Mouse (Mus musculus) left cerebral cortex, adult 2 months (tissue): ENCODE data around the gene Gm16253. TPM values are rescaled to one million over a fixed set of nuclear protein-coding genes. Genes with fewer than 3 reads are reported as not detected.
"Not testable (repeated sequence)": the region's sequence is repeated elsewhere in the genome, so short reads cannot be mapped to it uniquely, and the experiment has no call there.

Experiments
- DNase-seq, 2 experiments: peaks; one replicate each; pipeline ENCODE4 v3.0.0; 2021 to 2022; ENCODE audit warnings: low spot score in 2 of 2, mixed read lengths in 1 of 2; ENCODE audit errors: extremely low spot score in 1 of 2
- H3K27ac ChIP-seq: fragments of 200-600 bp; 2 replicates; pipeline ENCODE4 v1.8.1; 2022
- H3K4me3 ChIP-seq: fragments of 200-600 bp; 2 replicates; pipeline ENCODE4 v1.8.1; 2022
- CTCF ChIP-seq: fragments of 200-600 bp; IDR thresholded peaks from 2 replicates; pipeline ENCODE4 v1.8.1; 2022; ENCODE audit warnings: antibody characterized with exemption, mild to moderate bottlenecking, moderate library complexity
- intact Hi-C: fragments of 180-260 bp; cut with DNase I; formaldehyde crosslinking; loops from one replicate; pipeline ENCODE4 v1.15.1; 2025
- total RNA-seq, 2 experiments: library from RNA; stranded (reverse); gene quantifications; 2 replicates each; pipeline ENCODE4 v1.2.3; 2021

Gm16253 gene
- total RNA-seq, 2 experiments from 2014 or later, result not detected

- intact Hi-C loops, result loop anchor here (2.0 kb wide), 1 partner anchor 27 kb away; the partner anchor contains the start of gene Rbm8a
- TF ChIP-seq CTCF, result no peak
- peak overlapping the region; percentile 85 for H3K27ac ChIP-seq
- DNase-seq, result peak in 1 of 2 experiments; percentile 24
- peak overlapping the region; percentile 75 for H3K4me3 ChIP-seq
Measured at GRCm38 (mm10) chr3:96601941-96602703, 25.3 kb downstream of the Gm16253 start.

- peak overlapping the region; percentile 85; the same call in 1 of the 2 replicates for H3K27ac ChIP-seq
- no peak for TF ChIP-seq CTCF
- intact Hi-C loops, result loop anchor here (2.0 kb wide), 1 partner anchor 26 kb away; the partner anchor contains the start of gene Rbm8a
- peak overlapping the region; percentile 75 for H3K4me3 ChIP-seq
- DNase-seq, result no peak
Measured at GRCm38 (mm10) chr3:96602704-96603084, 25.9 kb downstream of the Gm16253 start.

DNA sequence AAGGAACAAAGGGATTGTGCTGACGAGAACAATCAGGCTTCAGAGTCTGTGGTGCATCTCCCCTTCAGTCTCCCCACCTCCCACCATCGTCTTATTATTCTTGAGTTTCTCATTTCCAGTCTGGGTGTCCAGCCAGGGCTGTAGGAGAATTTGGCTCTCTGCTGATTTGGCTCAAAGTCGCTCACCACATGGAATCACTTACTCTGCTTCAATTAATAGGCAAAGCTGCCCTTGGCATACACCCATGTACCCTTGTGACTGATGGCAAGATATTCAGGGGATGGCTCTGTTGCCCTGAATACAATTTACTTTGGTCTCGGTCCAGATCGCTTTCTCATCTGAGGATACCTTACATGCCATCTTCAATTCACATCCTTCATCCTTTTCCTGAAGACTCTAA is 26.5 kb downstream of the Gm16253 start:
- Histone ChIP-seq H3K4me3 (peak overlapping the region; percentile 75; the same call in 1 of the 2 replicates), H3K27ac (no peak overlapping the region)
- TF ChIP-seq CTCF, result no peak
- DNase-seq, result no peak
- intact Hi-C loops, result loop anchor here (2.0 kb wide), 1 partner anchor 25 kb away; the partner anchor contains the start of gene Rbm8a

DNA sequence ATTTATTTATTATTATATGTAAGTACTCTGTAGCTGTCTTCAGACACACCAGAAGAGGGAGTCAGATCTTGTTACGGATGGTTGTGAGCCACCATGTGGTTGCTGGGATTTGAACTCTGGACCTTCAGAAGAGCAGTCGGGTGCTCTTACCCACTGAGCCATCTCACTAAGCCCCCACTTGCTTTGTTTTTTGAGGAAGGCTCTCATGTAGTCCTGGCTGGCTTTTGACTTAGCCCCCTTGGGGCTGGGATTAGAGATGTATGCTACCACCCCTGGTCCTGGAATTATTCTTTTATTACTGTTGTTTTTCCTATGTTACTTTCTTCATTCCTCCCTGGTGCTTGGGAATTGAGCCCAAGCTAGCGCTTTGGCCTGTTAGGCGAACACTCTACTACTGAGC is 29.2 kb downstream of the Gm16253 start:
- H3K27ac ChIP-seq, H3K4me3 ChIP-seq, intact Hi-C loops, DNase-seq: not testable (repeated sequence)

DNA sequence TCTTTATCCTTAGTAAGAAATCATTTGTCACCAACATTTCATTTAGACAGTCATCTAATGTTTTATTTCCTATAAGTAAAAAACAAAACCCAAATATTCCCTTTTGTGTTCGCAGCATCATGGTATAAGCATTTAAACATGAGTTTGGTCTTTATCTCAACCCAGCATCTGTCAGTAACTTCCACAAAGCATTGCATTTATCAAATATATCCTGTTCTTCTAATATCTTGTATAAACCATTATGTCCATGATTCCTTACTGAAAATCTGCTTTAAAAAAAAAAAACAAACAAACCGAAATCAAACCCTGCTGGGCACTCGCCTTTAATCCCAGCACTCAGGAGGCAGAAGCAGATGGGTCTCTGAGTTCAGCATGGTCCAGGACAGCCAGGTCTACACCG is 29.8 kb downstream of the Gm16253 start:
- no peak for TF ChIP-seq CTCF
- Histone ChIP-seq H3K4me3 (no peak overlapping the region), H3K27ac (no peak overlapping the region)
- DNase-seq, result no peak
- intact Hi-C loops, result no loop called here

GRCm38 (mm10) chr3:96617941-96618340 is 41.2 kb downstream of the Gm16253 start:
- no peak for DNase-seq
- H3K4me3 ChIP-seq, result no peak overlapping the region
- intact Hi-C loops, result no loop called here
- no peak for TF ChIP-seq CTCF
- H3K27ac ChIP-seq, result no peak overlapping the region

- Histone ChIP-seq H3K4me3 (no peak overlapping the region), H3K27ac (no peak overlapping the region)
- DNase-seq, result no peak
- TF ChIP-seq CTCF, result no peak
- intact Hi-C loops, result no loop called here
Measured at GRCm38 (mm10) chr3:96623201-96623600, 46.4 kb downstream of the Gm16253 start.

GRCm38 (mm10) chr3:96629729-96630600 is 53.2 kb downstream of the Gm16253 start, which contains the start of gene Rbm8a:
TSS of gene Rbm8a (plus strand) at chr3:96629933.
- intact Hi-C loops, result loop anchor here (2.0 kb wide), 1 partner anchor 27 kb away; no protein-coding TSS in a partner anchor
- peak; percentile 95 to 96 for DNase-seq
- no peak for TF ChIP-seq CTCF
- Histone ChIP-seq H3K27ac (peak within 1 kb of the TSS; percentile 89), H3K4me3 (peak within 1 kb of the TSS; percentile 66)

Other genes starting within 250 kb of the Gm16253 start
- not detected for gene BC107364, start 124.7 kb upstream of the Gm16253 start, total RNA-seq
- gene Hfe2, start 51.8 kb upstream of the Gm16253 start, total RNA-seq, result 1 to 10 TPM; 1.7 to 1.8 TPM
- 10 to 100 TPM; 22.4 to 28.2 TPM for gene Txnip, start 19.0 kb upstream of the Gm16253 start, total RNA-seq
- gene Polr3gl, start 17.2 kb downstream of the Gm16253 start, total RNA-seq, result 10 to 100 TPM; 26.6 to 28.1 TPM
- 10 to 100 TPM; 66.8 to 70.3 TPM for gene Ankrd34a, start 19.7 kb downstream of the Gm16253 start, total RNA-seq
- 10 to 100 TPM; 18.6 to 21.5 TPM for gene Lix1l, start 24.2 kb downstream of the Gm16253 start, total RNA-seq
- 10 to 100 TPM; 37.6 to 38.5 TPM for gene Rbm8a, start 52.9 kb downstream of the Gm16253 start, total RNA-seq
- 10 to 100 TPM; 53.0 to 56.3 TPM for gene Pex11b, start 58.4 kb downstream of the Gm16253 start, total RNA-seq
- under 1 TPM; 0.41 to 0.68 TPM for gene Gm42957, start 58.5 kb downstream of the Gm16253 start, total RNA-seq
- 1 to 10 TPM; 2.9 to 3.6 TPM for gene Itga10, start 68.6 kb downstream of the Gm16253 start, total RNA-seq
- 1 to 10 TPM; 8.3 to 9.5 TPM for gene Ankrd35, start 93.1 kb downstream of the Gm16253 start, total RNA-seq
- gene Pias3, start 119.4 kb downstream of the Gm16253 start, total RNA-seq, result 10 to 100 TPM; 23.6 to 30.3 TPM
- gene Nudt17, start 131.6 kb downstream of the Gm16253 start, total RNA-seq, result 10 to 100 TPM in 1 of 2 experiments, 1 to 10 TPM in 1; 8.7 to 10.4 TPM
- gene Polr3c, start 150.6 kb downstream of the Gm16253 start, total RNA-seq, result 10 to 100 TPM; 22.7 to 25.3 TPM
- gene Rnf115, start 150.7 kb downstream of the Gm16253 start, total RNA-seq, result 10 to 100 TPM; 58.3 to 61.9 TPM